In the genomic region with DNA sequence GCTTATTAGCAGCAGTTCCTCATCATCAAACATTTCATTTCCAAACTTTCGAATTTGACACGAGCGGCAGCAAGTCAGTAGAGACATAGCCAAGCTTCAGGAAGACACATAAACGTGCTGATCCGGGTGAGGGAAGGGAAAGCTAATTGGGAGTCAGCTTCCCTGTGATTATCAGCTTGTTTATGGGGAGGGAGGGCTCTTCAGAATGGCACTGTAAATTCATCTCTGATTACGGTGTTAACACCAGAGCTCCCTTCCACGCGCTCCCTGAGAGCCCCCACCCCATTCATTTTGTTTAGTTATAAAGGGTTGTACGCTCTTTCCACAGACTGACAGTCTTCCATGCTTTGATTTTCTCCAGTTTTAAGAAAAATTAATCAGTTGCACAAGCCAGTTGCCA, we compare ENCODE assay signal across 24 mouse cellular contexts. TPM values are rescaled to one million over a fixed set of nuclear protein-coding genes. Genes with fewer than 3 reads are reported as not detected.
DNase-seq lines count a peak whose midpoint lies in the region; ATAC-seq and TF ChIP-seq lines count a peak whose summit lies in the region.
"Had no signal": no experiment of that assay in that cellular context is flagged by ENCODE, and none has a peak within 500 bp of the region (broad histone marks: within the 10 kb centered on the region; RNA-seq: fewer than 3 reads in every experiment).

No protein-coding gene starts in this region.

- TF ChIP-seq CTCF in hindbrain, postnatal 0 days (IDR thresholded peaks at IDR 0.05; ENCODE audit: low read depth) = no peak
- no peak for TF ChIP-seq CTCF in brain, embryonic 14.5 days (IDR thresholded peaks at IDR 0.05; ENCODE audit: borderline replicate concordance, extremely low read depth, insufficient read depth, insufficient read length)

- H3K27ac ChIP-seq in hindbrain, embryonic 12.5 days = 0 out of 2 replicates have a peak overlapping the region, but pooled peaks have one; percentile 57
- no peak overlapping the region for H3K27ac ChIP-seq in hindbrain, postnatal 0 days
- peak overlapping the region; percentile 88 for H3K27ac ChIP-seq in forebrain, embryonic 16.5 days (ENCODE audit: low read length)
- H3K27ac ChIP-seq in midbrain, embryonic 15.5 days = 0 out of 2 replicates have a peak overlapping the region, but pooled peaks have one; percentile 24
- H3K27ac ChIP-seq: intestine, embryonic 15.5 days; kidney, embryonic 15.5 days; limb, embryonic 12.5 days; liver, embryonic 13.5 days; stomach, postnatal 0 days had no signal

- H3K4me1 ChIP-seq in hindbrain, embryonic 12.5 days = peaks cover 40% of the 10 kb centered on the region
- peaks cover 3% of the 10 kb centered on the region; the same call in 1 of the 2 replicates for H3K4me1 ChIP-seq in hindbrain, postnatal 0 days (ENCODE audit: insufficient read depth, low read length)
- H3K4me1 ChIP-seq in forebrain, embryonic 16.5 days (replicated peaks; ENCODE audit: control insufficient read depth, insufficient read depth, low read length) = peaks cover 40% of the 10 kb centered on the region
- peaks cover 39% of the 10 kb centered on the region for H3K4me1 ChIP-seq in midbrain, embryonic 15.5 days
- H3K4me1 ChIP-seq: liver, embryonic 13.5 days had no signal

- H3K9ac ChIP-seq in hindbrain, embryonic 12.5 days = no peak overlapping the region
- no peak overlapping the region for H3K9ac ChIP-seq in hindbrain, postnatal 0 days (replicated peaks; ENCODE audit: low read length)
- H3K9ac ChIP-seq in forebrain, embryonic 16.5 days (replicated peaks; ENCODE audit: low read depth, low read length) = peak overlapping the region; percentile 29; the same call in 1 of the 2 replicates
- H3K9ac ChIP-seq in midbrain, embryonic 15.5 days = no peak overlapping the region
- H3K9ac ChIP-seq: intestine, embryonic 15.5 days; kidney, embryonic 15.5 days; limb, embryonic 12.5 days; liver, embryonic 13.5 days; lung, embryonic 14.5 days had no signal

- H3K4me2 ChIP-seq in hindbrain, embryonic 12.5 days (replicated peaks) = no peak overlapping the region
- H3K4me2 ChIP-seq in hindbrain, postnatal 0 days (ENCODE audit: low read depth, low read length) = no peak overlapping the region
- H3K4me2 ChIP-seq in forebrain, embryonic 16.5 days (ENCODE audit: low read length) = peak overlapping the region; percentile 43
- H3K4me2 ChIP-seq in midbrain, embryonic 15.5 days = peak overlapping the region; percentile 31
- H3K4me2 ChIP-seq: intestine, embryonic 15.5 days; kidney, embryonic 15.5 days; limb, embryonic 12.5 days; liver, embryonic 13.5 days; lung, embryonic 14.5 days had no signal

- no peak for TF ChIP-seq POLR2A in brain, embryonic 14.5 days (IDR thresholded peaks at IDR 0.05; ENCODE audit: borderline replicate concordance, extremely low read depth, insufficient read depth, insufficient read length, poor library complexity, severe bottlenecking)

- WGBS in hindbrain, embryonic 12.5 days = 81% methylated on average over 9 of the region's 9 CpGs
- 58% methylated on average over 9 of the region's 9 CpGs for WGBS in hindbrain, postnatal 0 days
- WGBS in forebrain, embryonic 16.5 days = 18% methylated on average over 9 of the region's 9 CpGs
- 43% methylated on average over 9 of the region's 9 CpGs for whole genome bisulfite sequencing in midbrain, embryonic 15.5 days

- H3K36me3 ChIP-seq in hindbrain, embryonic 12.5 days = peaks cover 21% of the 10 kb centered on the region
- no peaks in the 10 kb centered on the region for H3K36me3 ChIP-seq in hindbrain, postnatal 0 days (ENCODE audit: insufficient read depth, low read length)
- H3K36me3 ChIP-seq in forebrain, embryonic 16.5 days (ENCODE audit: control insufficient read depth, insufficient read depth) = peaks cover 4% of the 10 kb centered on the region; the same call in 1 of the 2 replicates
- no peaks in the 10 kb centered on the region for H3K36me3 ChIP-seq in midbrain, embryonic 15.5 days (replicated peaks)
- H3K36me3 ChIP-seq: G1E; intestine, embryonic 15.5 days; limb, embryonic 12.5 days; liver, embryonic 13.5 days had no signal

- H3K4me3 ChIP-seq in hindbrain, embryonic 12.5 days = no peak overlapping the region
- no peak overlapping the region for H3K4me3 ChIP-seq in hindbrain, postnatal 0 days (ENCODE audit: low read length)
- peak overlapping the region; percentile 16 for H3K4me3 ChIP-seq in forebrain, embryonic 16.5 days (replicated peaks; ENCODE audit: low read length)
- H3K4me3 ChIP-seq in midbrain, embryonic 15.5 days = no peak overlapping the region
- H3K4me3 ChIP-seq: intestine, embryonic 15.5 days; kidney, embryonic 15.5 days; limb, embryonic 12.5 days; liver, embryonic 13.5 days had no signal

- H3K27me3 ChIP-seq in hindbrain, embryonic 12.5 days = no peaks in the 10 kb centered on the region
- H3K27me3 ChIP-seq in hindbrain, postnatal 0 days (ENCODE audit: insufficient read depth, low read length) = no peaks in the 10 kb centered on the region
- H3K27me3 ChIP-seq in forebrain, embryonic 16.5 days (replicated peaks; ENCODE audit: control insufficient read depth, insufficient read depth, low read length) = no peaks in the 10 kb centered on the region
- no peaks in the 10 kb centered on the region for H3K27me3 ChIP-seq in midbrain, embryonic 15.5 days (replicated peaks)
- H3K27me3 ChIP-seq: intestine, embryonic 15.5 days; kidney, embryonic 15.5 days; liver, embryonic 13.5 days had no signal

- DNase-seq in hindbrain, postnatal 0 days (ENCODE audit: low spot score) = no peak
- DNase-seq in brain, embryonic 14.5 days (ENCODE audit: low read depth) = peak; percentile 83
- DNase-seq in spleen, postnatal 4 days (ENCODE audit: low spot score in 2 of 2) = no peak
- DNase-seq in adrenal gland, postnatal 36 days = no peak
- DNase-seq: adrenal gland, postnatal 10 days; cerebellum, adult 11 months; cerebellum, postnatal 14 days; embryo, embryonic 11 days; gastrocnemius, postnatal 36 days; heart, postnatal 10 days; kidney, postnatal 4 days; liver, embryonic 13.5 days; lung, embryonic 14.5 days; lung, postnatal 36 days had no signal

- no peaks in the 10 kb centered on the region for H3K9me3 ChIP-seq in hindbrain, embryonic 12.5 days (replicated peaks)
- no peaks in the 10 kb centered on the region for H3K9me3 ChIP-seq in hindbrain, postnatal 0 days (ENCODE audit: low read length)
- H3K9me3 ChIP-seq in forebrain, embryonic 16.5 days (ENCODE audit: control insufficient read depth, low read length) = no peaks in the 10 kb centered on the region
- no peaks in the 10 kb centered on the region for H3K9me3 ChIP-seq in midbrain, embryonic 15.5 days
- H3K9me3 ChIP-seq: intestine, embryonic 15.5 days; kidney, embryonic 15.5 days; limb, embryonic 12.5 days; liver, embryonic 13.5 days had no signal

- no peak; the same call in 1 of the 2 replicates for ATAC-seq in hindbrain, embryonic 12.5 days (ENCODE audit: low FRiP score)
- no peak for ATAC-seq in hindbrain, postnatal 0 days
- peak; percentile 60 for ATAC-seq in forebrain, embryonic 16.5 days
- no peak; the same call in 1 of the 2 replicates for ATAC-seq in midbrain, embryonic 15.5 days (replicated peaks)
- ATAC-seq in megakaryocyte, adult 5-6 weeks (ENCODE audit: poor library complexity, severe bottlenecking) = no peak
- ATAC-seq: activated CD4-positive, CD25-positive, alpha-beta regulatory T cell, adult 4 months; intestine, embryonic 15.5 days had no signal

RNA-seq across cellular contexts. Expression of gene Meis2, which starts 23.2 kb away (rescaled TPM):
- polyA plus RNA-seq in hindbrain, embryonic 12.5 days (2016; fragmentation: Nextera tagmentation; extraction: Ambion mirVana) = 130 and 155 TPM in 2 replicates
- total RNA-seq in hindbrain, postnatal 0 days (2014; rRNA removed) = 132 and 133 TPM in 2 replicates
- 94.4 and 105 TPM in 2 replicates for polyA plus RNA-seq in hindbrain, postnatal 0 days (2015; fragmentation: Nextera tagmentation; extraction: Ambion mirVana)
- 134 and 209 TPM in 2 replicates for polyA plus RNA-seq in brain, embryonic 14.5 days (2012; rRNA removed)
- polyA plus RNA-seq in forebrain, embryonic 16.5 days (2015; fragmentation: Nextera tagmentation; extraction: Ambion mirVana) = 143 and 154 TPM in 2 replicates
- 74.1 and 86.9 TPM in 2 replicates for polyA plus RNA-seq in midbrain, embryonic 15.5 days (2015; fragmentation: Nextera tagmentation; extraction: Ambion mirVana)
- total RNA-seq in adrenal gland, postnatal 36 days (2021) = 100 to 1,000 TPM; 224 to 238 TPM
- not detected in 2 replicates for total RNA-seq in megakaryocyte, adult 5-6 weeks (2015)
- total RNA-seq in megakaryocyte, adult 5-6 weeks (2017) = not detected in 2 replicates

Comparison
In these comparisons a context has a peak if more than half of its experiments do, and no peak if none do; other contexts are left out.
1. H3K4me2 ChIP-seq: peak in forebrain, embryonic 16.5 days (single experiment) and midbrain, embryonic 15.5 days (single experiment); none in hindbrain, embryonic 12.5 days (single experiment) and hindbrain, postnatal 0 days (single experiment).